In genomic region chr8:9274117-9274516, GRCm38 (mm10) we compare ENCODE assay signal across 16 mouse cellular contexts.
"Had no signal": no experiment of that assay in that cellular context is flagged by ENCODE, and none has a peak within 500 bp of the region (broad histone marks: within the 10 kb centered on the region; RNA-seq: fewer than 3 reads in every experiment).

No protein-coding gene starts in this region.

- H3K9me3 ChIP-seq: neural tube, embryonic 13.5 days; neural tube, embryonic 15.5 days; stomach, embryonic 15.5 days had no signal

- DNase-seq: retina, postnatal 1 day; right cerebral cortex, adult 18-20 months; right cerebral cortex, postnatal 14 days; right cerebral cortex, postnatal 25 days; right cerebral cortex, postnatal 4 days; spleen, adult 18-20 months; thymus, adult 18-20 months; thymus, adult 2 months; thymus, postnatal 14 days; thymus, postnatal 25 days; thymus, postnatal 36 days; thymus, postnatal 4 days had no signal

- H3K36me3 ChIP-seq: neural tube, embryonic 13.5 days; neural tube, embryonic 15.5 days; stomach, embryonic 15.5 days had no signal

- H3K4me3 ChIP-seq: neural tube, embryonic 13.5 days; neural tube, embryonic 15.5 days; stomach, embryonic 15.5 days had no signal

- H3K4me1 ChIP-seq: neural tube, embryonic 15.5 days; stomach, embryonic 15.5 days had no signal

- H3K9ac ChIP-seq: neural tube, embryonic 13.5 days; neural tube, embryonic 15.5 days; stomach, embryonic 15.5 days had no signal

- H3K27ac ChIP-seq: neural tube, embryonic 13.5 days; neural tube, embryonic 15.5 days; stomach, embryonic 15.5 days; stomach, postnatal 0 days had no signal

- H3K4me2 ChIP-seq: neural tube, embryonic 13.5 days; neural tube, embryonic 15.5 days; stomach, embryonic 15.5 days had no signal

- H3K27me3 ChIP-seq: neural tube, embryonic 13.5 days; neural tube, embryonic 15.5 days; stomach, embryonic 15.5 days had no signal
